In the genomic region with DNA sequence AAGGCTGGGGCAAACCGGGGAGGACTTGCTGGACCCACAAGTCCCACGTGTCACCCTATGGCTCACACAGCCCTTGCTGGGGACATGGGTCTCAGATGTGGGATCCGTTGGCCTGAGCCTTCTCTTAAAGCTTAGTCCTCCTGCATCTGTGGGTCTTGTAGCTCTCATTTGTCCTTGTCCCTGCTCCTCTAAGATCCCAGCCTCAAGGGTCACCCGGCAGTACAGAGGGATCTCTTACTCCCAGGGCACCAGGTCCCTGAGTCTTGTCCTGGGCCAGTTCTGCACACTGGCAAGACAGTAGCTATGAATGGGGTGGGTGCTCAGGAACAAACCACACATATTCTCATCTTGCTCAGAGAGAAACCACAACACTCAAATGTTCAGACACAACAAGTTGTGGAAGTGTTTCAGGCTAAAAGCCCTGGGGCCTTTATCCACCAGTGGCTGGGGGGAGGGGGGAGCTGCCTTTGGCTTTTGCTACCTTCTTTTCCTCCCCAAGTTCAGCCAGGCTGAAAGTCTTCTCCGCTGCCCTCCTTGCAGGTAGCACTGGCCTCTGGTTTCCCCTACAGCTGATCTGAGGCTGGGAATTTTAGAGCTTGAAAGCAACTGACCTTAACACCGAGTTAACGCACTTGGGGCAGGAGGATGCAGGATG, we compare ENCODE assay signal across 11 mouse cellular contexts. TPM values are rescaled to one million over a fixed set of nuclear protein-coding genes. Genes with fewer than 3 reads are reported as not detected.
DNase-seq lines count a peak whose midpoint lies in the region; ATAC-seq and TF ChIP-seq lines count a peak whose summit lies in the region.
"Had no signal": no experiment of that assay in that cellular context is flagged by ENCODE, and none has a peak within 500 bp of the region (broad histone marks: within the 10 kb centered on the region; RNA-seq: fewer than 3 reads in every experiment).

Gene Ntn5 (plus strand): TSS at position 627 of the 655 bp plus-strand sequence.

- H3K27me3 ChIP-seq in hindbrain, embryonic 13.5 days: peaks cover 11% of the 10 kb centered on the region
- no peaks in the 10 kb centered on the region for H3K27me3 ChIP-seq in hindbrain, embryonic 11.5 days (ENCODE audit: control insufficient read depth, insufficient read depth, low read length)
- H3K27me3 ChIP-seq in limb, embryonic 10.5 days (ENCODE audit: low read depth, poor library complexity, severe bottlenecking): no peaks in the 10 kb centered on the region
- no peaks in the 10 kb centered on the region for H3K27me3 ChIP-seq in heart, adult 2 months (ENCODE audit: control insufficient read depth, insufficient read depth, low read length)

- H3K27ac ChIP-seq in hindbrain, embryonic 13.5 days: no peak within 1 kb of the TSS
- no peak within 1 kb of the TSS for H3K27ac ChIP-seq in hindbrain, embryonic 11.5 days (ENCODE audit: low read depth, low read length)
- H3K27ac ChIP-seq in limb, embryonic 10.5 days: peak within 1 kb of the TSS; percentile 84
- no peak within 1 kb of the TSS for H3K27ac ChIP-seq in heart, adult 2 months
- H3K27ac ChIP-seq: liver, embryonic 13.5 days had no signal

- no peak for TF ChIP-seq CTCF in heart, adult 2 months (IDR thresholded peaks at IDR 0.05)

- no peaks in the 10 kb centered on the region for H3K36me3 ChIP-seq in hindbrain, embryonic 13.5 days
- no peaks in the 10 kb centered on the region for H3K36me3 ChIP-seq in hindbrain, embryonic 11.5 days (ENCODE audit: control insufficient read depth, insufficient read depth, low read length)
- no peaks in the 10 kb centered on the region for H3K36me3 ChIP-seq in limb, embryonic 10.5 days
- no peaks in the 10 kb centered on the region for H3K36me3 ChIP-seq in heart, adult 2 months (ENCODE audit: control insufficient read depth, insufficient read depth, low read length)
- H3K36me3 ChIP-seq: liver, embryonic 13.5 days had no signal

- H3K9me3 ChIP-seq in hindbrain, embryonic 13.5 days: no peaks in the 10 kb centered on the region
- no peaks in the 10 kb centered on the region for H3K9me3 ChIP-seq in hindbrain, embryonic 11.5 days (ENCODE audit: control insufficient read depth, low read length)
- H3K9me3 ChIP-seq in limb, embryonic 10.5 days (replicated peaks): no peaks in the 10 kb centered on the region
- H3K9me3 ChIP-seq: liver, embryonic 13.5 days had no signal

- H3K9ac ChIP-seq in hindbrain, embryonic 13.5 days: peak within 1 kb of the TSS; percentile 49; the same call in 1 of the 2 replicates
- H3K9ac ChIP-seq in hindbrain, embryonic 11.5 days (ENCODE audit: low read depth, low read length): no peak within 1 kb of the TSS
- no peak within 1 kb of the TSS for H3K9ac ChIP-seq in heart, adult 2 months (ENCODE audit: low read depth, low read length)

- no peak for TF ChIP-seq POLR2A in heart, adult 2 months (IDR thresholded peaks at IDR 0.05; ENCODE audit: insufficient read depth, low read depth, low read length)

- H3K4me1 ChIP-seq in hindbrain, embryonic 13.5 days (replicated peaks): peaks cover 27% of the 10 kb centered on the region; the same call in 1 of the 2 replicates
- peaks cover 3% of the 10 kb centered on the region for H3K4me1 ChIP-seq in hindbrain, embryonic 11.5 days (replicated peaks; ENCODE audit: control insufficient read depth, insufficient read depth, low read length)
- H3K4me1 ChIP-seq in limb, embryonic 10.5 days: peaks cover 43% of the 10 kb centered on the region
- peaks cover 19% of the 10 kb centered on the region for H3K4me1 ChIP-seq in heart, adult 2 months (ENCODE audit: control insufficient read depth, insufficient read depth, low read length)

- no peak within 1 kb of the TSS; the same call in 1 of the 2 replicates for H3K4me2 ChIP-seq in hindbrain, embryonic 13.5 days
- H3K4me2 ChIP-seq in hindbrain, embryonic 11.5 days (replicated peaks; ENCODE audit: low read depth, low read length): no peak within 1 kb of the TSS

- 71% methylated on average over 7 of the region's 7 CpGs for WGBS in hindbrain, embryonic 13.5 days
- WGBS in hindbrain, embryonic 11.5 days: 76% methylated on average over 7 of the region's 7 CpGs
- WGBS in limb, embryonic 10.5 days: 72% methylated on average over 7 of the region's 7 CpGs
- WGBS in heart, adult 2 months: 86% methylated on average over 7 of the region's 7 CpGs

- ATAC-seq in hindbrain, embryonic 13.5 days (ENCODE audit: low FRiP score): no peak
- ATAC-seq in hindbrain, embryonic 11.5 days (ENCODE audit: low FRiP score): no peak
- ATAC-seq in megakaryocyte-erythroid progenitor cell, adult 5-6 weeks (replicated peaks; ENCODE audit: low FRiP score, low TSS enrichment, poor library complexity, severe bottlenecking): no peak

- H3K79me2 ChIP-seq in heart, adult 2 months (replicated peaks; ENCODE audit: control insufficient read depth, insufficient read depth, low read length): no peaks in the 10 kb centered on the region

- no peak within 1 kb of the TSS for H3K4me3 ChIP-seq in hindbrain, embryonic 13.5 days
- no peak within 1 kb of the TSS for H3K4me3 ChIP-seq in hindbrain, embryonic 11.5 days (ENCODE audit: low read depth, low read length)
- peak within 1 kb of the TSS; percentile 20; the same call in 1 of the 2 replicates for H3K4me3 ChIP-seq in limb, embryonic 10.5 days
- no peak within 1 kb of the TSS for H3K4me3 ChIP-seq in heart, adult 2 months
- H3K4me3 ChIP-seq: liver, embryonic 13.5 days had no signal

- no peak for DNase-seq in hindbrain, embryonic 11.5 days (ENCODE audit: low spot score)
- DNase-seq in thymus, postnatal 0 days (ENCODE audit: low spot score): peak; percentile 14
- no peak for DNase-seq in thymus, adult 18-20 months
- no peak for DNase-seq in limb, embryonic 10.5 days (ENCODE audit: low spot score)
- DNase-seq in adrenal gland, postnatal 4 days (ENCODE audit: low spot score in 2 of 2): no peak
- DNase-seq in heart, adult 2 months: no peak

- intact Hi-C loops in heart, adult 2 months (cut with DNase I): loop anchor here (2.0 to 10.0 kb wide), 3 partner anchors 41 to 129 kb away; partner anchors contain the start of gene Hsd17b14

- no peak for TF ChIP-seq EP300 in heart, adult 2 months (IDR thresholded peaks at IDR 0.05; ENCODE audit: insufficient read depth, low read depth, low read length)

RNA-seq across cellular contexts. Expression of gene Ntn5, which starts in this region (rescaled TPM):
- polyA plus RNA-seq in hindbrain, embryonic 13.5 days (2015; fragmentation: Nextera tagmentation; extraction: Ambion mirVana): 2.3 and 2.6 TPM in 2 replicates
- polyA plus RNA-seq in hindbrain, embryonic 11.5 days (2014; fragmentation: Nextera tagmentation; extraction: Ambion mirVana): 0.21 and 0.22 TPM in 2 replicates
- 0.73 and 0.76 TPM in 2 replicates for polyA plus RNA-seq in thymus, postnatal 0 days (2015; fragmentation: Nextera tagmentation; extraction: Ambion mirVana)
- polyA plus RNA-seq in limb, embryonic 10.5 days (2016; fragmentation: Nextera tagmentation; extraction: Ambion mirVana): 0.16 and 0.39 TPM in 2 replicates
- total RNA-seq in megakaryocyte-erythroid progenitor cell, adult 5-6 weeks (2014; fragmentation: Nextera tagmentation): not detected in 2 replicates
- not detected in 2 replicates for total RNA-seq in megakaryocyte-erythroid progenitor cell, adult 5-6 weeks (2017)
- under 1 TPM in 1 of 2 experiments, not detected in 1; 0.20 TPM for total RNA-seq in adrenal gland, postnatal 4 days (2021)
- total RNA-seq in heart, adult 2 months (2021): under 1 TPM; 0.18 to 0.26 TPM
- polyA plus RNA-seq in heart, adult 2 months (2012; rRNA removed): 0.47 TPM in 1 of 2 replicates, not detected in the other
- polyA plus RNA-seq: CD4-positive, CD25-positive, alpha-beta regulatory T cell, adult 4 months; heart, postnatal 0 days; liver, embryonic 13.5 days had no signal

Comparison
In these comparisons a context has a peak if more than half of its experiments do, and no peak if none do; other contexts are left out.
1. Peak in DNase-seq in thymus, postnatal 0 days; RNA of the gene not detected or under 1 TPM.